Mouse (Mus musculus) erythroblast, embryonic 14.5 days (primary cell): Measurements from ENCODE around the gene Rras2. TPM values are rescaled to one million over a fixed set of nuclear protein-coding genes. Genes with fewer than 3 reads are reported as not detected.

Source experiments
- H3K27me3 ChIP-seq: 2 replicates; pipeline ENCODE4 v1.6.1; 2012; ENCODE audit warnings: inconsistent platforms; ENCODE audit not compliant: control insufficient read depth
- H3K36me3 ChIP-seq: 2 replicates; pipeline ENCODE4 v1.6.1; 2012; ENCODE audit warnings: mild to moderate bottlenecking, inconsistent platforms; ENCODE audit not compliant: control insufficient read depth
- H3K4me1 ChIP-seq: 2 replicates; pipeline ENCODE4 v1.6.1; 2012; ENCODE audit warnings: inconsistent platforms; ENCODE audit not compliant: control insufficient read depth
- H3K4me3 ChIP-seq: replicated peaks from 2 replicates; pipeline ENCODE3; 2012; ENCODE audit warnings: moderate library complexity, mild to moderate bottlenecking, inconsistent platforms
- H3K9me3 ChIP-seq: 2 replicates; pipeline ENCODE4 v1.6.1; 2012; ENCODE audit warnings: low read length, inconsistent platforms, mixed read lengths; ENCODE audit not compliant: control insufficient read depth
- GATA1 ChIP-seq: IDR thresholded peaks from 2 replicates; pipeline ENCODE4 v1.6.1; 2012; ENCODE audit warnings: low read length, inconsistent platforms, mixed read lengths
- TAL1 ChIP-seq: IDR thresholded peaks from 3 replicates; pipeline ENCODE4 v1.6.1; 2012; ENCODE audit warnings: low read length, inconsistent platforms, mixed read lengths
- polyA plus RNA-seq: library from polyadenylated mRNA; stranded (reverse); fragments of >175 nt; gene quantifications from 2 replicates; pipeline ENCODE4 v1.2.3, GENCODE M21; 2012

Rras2 gene
- polyA plus RNA-seq, 1 experiment = not detected

DNA sequence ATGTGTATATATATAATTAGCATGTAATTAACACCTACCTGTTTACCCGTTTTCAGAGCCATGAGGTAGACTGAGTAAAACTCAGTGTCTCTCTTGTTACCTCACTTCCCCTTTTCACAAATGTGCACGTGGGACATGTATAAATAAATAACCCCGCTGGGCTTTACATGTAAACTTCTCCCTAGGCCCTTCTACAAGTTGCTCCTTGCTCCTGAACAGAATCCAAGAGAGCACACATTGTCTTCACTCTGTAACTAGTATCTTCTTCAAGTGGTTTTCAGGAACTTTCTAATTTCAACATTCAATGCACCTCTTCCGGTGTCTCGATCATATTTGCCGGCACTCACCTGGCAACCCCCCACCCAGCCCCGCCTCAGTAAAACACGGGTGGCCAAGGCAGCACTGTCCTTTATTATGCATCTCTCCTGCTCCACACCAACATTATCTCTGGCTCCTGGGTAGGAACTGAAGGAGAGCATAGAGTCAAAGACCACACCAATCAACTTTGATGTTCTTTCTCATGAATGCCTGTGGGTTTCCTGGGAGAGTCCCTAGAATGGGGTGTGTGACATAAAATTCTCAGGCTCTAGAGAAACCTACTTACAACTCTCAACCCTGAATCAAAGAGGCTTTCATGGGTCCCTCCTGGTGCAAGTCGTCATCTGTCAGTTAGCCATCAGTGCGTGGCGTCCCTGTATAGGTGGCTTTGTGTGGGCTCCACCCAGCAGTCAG lies 47.7 kb downstream of the Rras2 start:
- peaks cover 7% of the 10 kb centered on the region for H3K4me1 ChIP-seq
- no peak overlapping the region for H3K4me3 ChIP-seq
- H3K36me3 ChIP-seq = no peaks in the 10 kb centered on the region
- no peaks in the 10 kb centered on the region for H3K27me3 ChIP-seq
- H3K9me3 ChIP-seq = no peaks in the 10 kb centered on the region
- TF ChIP-seq TAL1 (no peak), GATA1 (no peak)

- no peak for TF ChIP-seq TAL1
- no peak for TF ChIP-seq GATA1
- H3K36me3 ChIP-seq = no peaks in the 10 kb centered on the region
- H3K27me3 ChIP-seq = no peaks in the 10 kb centered on the region
- no peak overlapping the region for H3K4me3 ChIP-seq
- peaks cover 7% of the 10 kb centered on the region for H3K4me1 ChIP-seq
- H3K9me3 ChIP-seq = no peaks in the 10 kb centered on the region
Measured at GRCm38 (mm10) chr7:114068956-114069533, 48.5 kb downstream of the Rras2 start.

GRCm38 (mm10) chr7:114066529-114067178 lies 50.9 kb downstream of the Rras2 start:
- H3K4me3 ChIP-seq = peak overlapping the region; percentile 39
- no peaks in the 10 kb centered on the region for H3K36me3 ChIP-seq

GRCm38 (mm10) chr7:114065407-114066185 lies 52.0 kb downstream of the Rras2 start:
- TF ChIP-seq TAL1 (no peak), GATA1 (no peak)
- Histone ChIP-seq H3K36me3 (no peaks in the 10 kb centered on the region), H3K4me3 (no peak overlapping the region), H3K4me1 (peaks cover 7% of the 10 kb centered on the region), H3K9me3 (no peaks in the 10 kb centered on the region), H3K27me3 (no peaks in the 10 kb centered on the region)

More at GRCm38 (mm10) chr7:114066529-114067178, 50.9 kb downstream of the Rras2 start:
- no peak for TF ChIP-seq GATA1
- TF ChIP-seq TAL1 = no peak
- peaks cover 7% of the 10 kb centered on the region for H3K4me1 ChIP-seq
- no peaks in the 10 kb centered on the region for H3K9me3 ChIP-seq
- no peaks in the 10 kb centered on the region for H3K27me3 ChIP-seq

DNA sequence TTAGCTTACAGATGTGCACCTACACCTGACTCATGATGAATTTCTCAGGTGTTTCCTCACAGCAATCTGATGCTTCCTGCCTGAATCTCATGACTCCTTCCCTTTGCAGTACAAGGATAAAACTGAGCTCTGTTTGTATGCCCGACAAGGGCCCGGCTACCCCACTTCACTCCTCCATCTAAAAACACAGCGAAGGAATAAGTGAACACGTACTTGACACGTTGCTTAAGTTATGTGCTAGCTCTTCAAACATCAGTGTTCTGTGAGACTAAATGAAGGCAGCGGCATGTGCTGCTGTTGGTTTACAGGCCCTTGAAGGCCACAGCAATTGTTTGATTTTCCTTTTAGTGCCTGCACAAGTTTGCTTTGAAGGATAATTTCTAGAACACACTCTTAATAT lies 53.6 kb downstream of the Rras2 start:
- Histone ChIP-seq H3K27me3 (no peaks in the 10 kb centered on the region), H3K4me3 (no peak overlapping the region), H3K9me3 (no peaks in the 10 kb centered on the region), H3K4me1 (peaks cover 7% of the 10 kb centered on the region), H3K36me3 (no peaks in the 10 kb centered on the region)
- no peak for TF ChIP-seq TAL1
- no peak for TF ChIP-seq GATA1

GRCm38 (mm10) chr7:114063534-114063933 lies 54.0 kb downstream of the Rras2 start:
- TF ChIP-seq GATA1 (no peak), TAL1 (no peak)
- no peaks in the 10 kb centered on the region for H3K36me3 ChIP-seq
- H3K4me3 ChIP-seq = no peak overlapping the region
- H3K27me3 ChIP-seq = no peaks in the 10 kb centered on the region
- no peaks in the 10 kb centered on the region for H3K9me3 ChIP-seq
- peaks cover 7% of the 10 kb centered on the region for H3K4me1 ChIP-seq

- Histone ChIP-seq H3K4me3 (no peak overlapping the region), H3K36me3 (no peaks in the 10 kb centered on the region), H3K9me3 (no peaks in the 10 kb centered on the region), H3K27me3 (no peaks in the 10 kb centered on the region), H3K4me1 (peaks cover 7% of the 10 kb centered on the region)
- TF ChIP-seq GATA1 (no peak), TAL1 (no peak)
Measured at GRCm38 (mm10) chr7:114062451-114062850, 55.1 kb downstream of the Rras2 start.

- H3K27me3 ChIP-seq = no peaks in the 10 kb centered on the region
- H3K36me3 ChIP-seq = no peaks in the 10 kb centered on the region; the same call in 1 of the 2 replicates
- no peaks in the 10 kb centered on the region for H3K9me3 ChIP-seq
- H3K4me3 ChIP-seq = no peak overlapping the region
- no peak for TF ChIP-seq GATA1
- TF ChIP-seq TAL1 = no peak
- H3K4me1 ChIP-seq = no peaks in the 10 kb centered on the region
Measured at GRCm38 (mm10) chr7:114060445-114060844, 57.1 kb downstream of the Rras2 start.
